In genomic region chr7:126397221-126397620, GRCm38 (mm10) we compare ENCODE assay signal across 8 mouse cellular contexts. TPM values are rescaled to one million over a fixed set of nuclear protein-coding genes. Genes with fewer than 3 reads are reported as not detected.
DNase-seq lines count a peak whose midpoint lies in the region; ATAC-seq and TF ChIP-seq lines count a peak whose summit lies in the region.

No protein-coding gene starts in this region.

- no peak overlapping the region for H3K9ac ChIP-seq in kidney, embryonic 15.5 days
- H3K9ac ChIP-seq in embryonic facial prominence, embryonic 15.5 days, result no peak overlapping the region
- H3K9ac ChIP-seq in intestine, postnatal 0 days (ENCODE audit: low read depth, low read length), result no peak overlapping the region
- no peak overlapping the region for H3K9ac ChIP-seq in midbrain, postnatal 0 days (replicated peaks; ENCODE audit: low read length, poor library complexity, severe bottlenecking)

- 57% methylated on average over 6 of the region's 6 CpGs for WGBS in kidney, embryonic 15.5 days
- 58% methylated on average over 6 of the region's 6 CpGs for WGBS in embryonic facial prominence, embryonic 15.5 days
- WGBS in intestine, postnatal 0 days, result 26% methylated on average over 6 of the region's 6 CpGs
- 57% methylated on average over 6 of the region's 6 CpGs for WGBS in midbrain, postnatal 0 days
- 54% methylated on average over 6 of the region's 6 CpGs for WGBS in cerebellum, adult 2 months

- no peak for TF ChIP-seq POLR2A in cerebellum, adult 2 months (IDR thresholded peaks at IDR 0.05; ENCODE audit: borderline replicate concordance, insufficient read depth, low read length)

- ATAC-seq in kidney, embryonic 15.5 days (replicated peaks; ENCODE audit: low FRiP score), result no peak
- no peak for ATAC-seq in embryonic facial prominence, embryonic 15.5 days (ENCODE audit: insufficient number of reproducible peaks, low FRiP score, low TSS enrichment, low read depth)
- no peak for ATAC-seq in intestine, postnatal 0 days
- ATAC-seq in midbrain, postnatal 0 days (ENCODE audit: low FRiP score), result no peak

- no peaks in the 10 kb centered on the region for H3K27me3 ChIP-seq in kidney, embryonic 15.5 days
- H3K27me3 ChIP-seq in embryonic facial prominence, embryonic 15.5 days, result no peaks in the 10 kb centered on the region
- H3K27me3 ChIP-seq in intestine, postnatal 0 days (replicated peaks; ENCODE audit: control insufficient read depth, insufficient read depth, low read length), result no peaks in the 10 kb centered on the region
- H3K27me3 ChIP-seq in midbrain, postnatal 0 days (ENCODE audit: insufficient read depth, low read length), result no peaks in the 10 kb centered on the region
- no peaks in the 10 kb centered on the region for H3K27me3 ChIP-seq in cerebellum, adult 2 months (ENCODE audit: control insufficient read depth, insufficient read depth, low read length)

- H3K4me1 ChIP-seq in kidney, embryonic 15.5 days, result peaks cover 7% of the 10 kb centered on the region
- peaks cover 6% of the 10 kb centered on the region for H3K4me1 ChIP-seq in embryonic facial prominence, embryonic 15.5 days
- no peaks in the 10 kb centered on the region for H3K4me1 ChIP-seq in intestine, postnatal 0 days (replicated peaks; ENCODE audit: control insufficient read depth, insufficient read depth, low read length)
- H3K4me1 ChIP-seq in midbrain, postnatal 0 days (ENCODE audit: insufficient read depth, low read length), result no peaks in the 10 kb centered on the region
- no peaks in the 10 kb centered on the region for H3K4me1 ChIP-seq in cerebellum, adult 2 months (ENCODE audit: control insufficient read depth, insufficient read depth, low read length)

- TF ChIP-seq CTCF in intestine, postnatal 0 days (IDR thresholded peaks at IDR 0.05; ENCODE audit: low read depth), result no peak
- TF ChIP-seq CTCF in midbrain, postnatal 0 days (IDR thresholded peaks at IDR 0.05), result no peak
- no peak for TF ChIP-seq CTCF in cerebellum, adult 2 months (IDR thresholded peaks at IDR 0.05; ENCODE audit: borderline replicate concordance, insufficient read depth, low read depth, low read length)

- H3K36me3 ChIP-seq in kidney, embryonic 15.5 days, result no peaks in the 10 kb centered on the region
- H3K36me3 ChIP-seq in embryonic facial prominence, embryonic 15.5 days, result no peaks in the 10 kb centered on the region
- H3K36me3 ChIP-seq in intestine, postnatal 0 days (ENCODE audit: control insufficient read depth, insufficient read depth), result no peaks in the 10 kb centered on the region
- no peaks in the 10 kb centered on the region for H3K36me3 ChIP-seq in midbrain, postnatal 0 days (ENCODE audit: insufficient read depth, low read length)

- no peak for DNase-seq in kidney, postnatal 10 days
- no peak for DNase-seq in midbrain, postnatal 0 days (ENCODE audit: low spot score)
- no peak for DNase-seq in frontal cortex, postnatal 36 days (ENCODE audit: low spot score in 2 of 2)
- DNase-seq in layer of hippocampus, adult 18-20 months (ENCODE audit: low spot score in 2 of 2), result no peak
- no peak for DNase-seq in cerebellum, adult 2 months

- H3K4me3 ChIP-seq in kidney, embryonic 15.5 days (replicated peaks), result no peak overlapping the region; the same call in 1 of the 2 replicates
- 0 out of 2 replicates have a peak overlapping the region, but pooled peaks have one; percentile 6 for H3K4me3 ChIP-seq in embryonic facial prominence, embryonic 15.5 days (replicated peaks)
- H3K4me3 ChIP-seq in intestine, postnatal 0 days (ENCODE audit: low read depth, low read length), result 0 out of 2 replicates have a peak overlapping the region, but pooled peaks have one; percentile 2
- no peak overlapping the region for H3K4me3 ChIP-seq in midbrain, postnatal 0 days (ENCODE audit: low read depth, low read length)
- H3K4me3 ChIP-seq in cerebellum, adult 2 months (replicated peaks; ENCODE audit: insufficient read depth, low read depth, low read length), result no peak overlapping the region

- no peak overlapping the region for H3K27ac ChIP-seq in kidney, embryonic 15.5 days
- no peak overlapping the region for H3K27ac ChIP-seq in embryonic facial prominence, embryonic 15.5 days (replicated peaks)
- no peak overlapping the region; the same call in 1 of the 2 replicates for H3K27ac ChIP-seq in intestine, postnatal 0 days (ENCODE audit: low read depth, low read length)
- no peak overlapping the region for H3K27ac ChIP-seq in midbrain, postnatal 0 days (ENCODE audit: low read depth, low read length)
- H3K27ac ChIP-seq in cerebellum, adult 2 months (ENCODE audit: insufficient read depth, low read length), result no peak overlapping the region

- H3K9me3 ChIP-seq in kidney, embryonic 15.5 days (replicated peaks), result no peaks in the 10 kb centered on the region
- H3K9me3 ChIP-seq in embryonic facial prominence, embryonic 15.5 days (replicated peaks), result no peaks in the 10 kb centered on the region
- H3K9me3 ChIP-seq in intestine, postnatal 0 days (ENCODE audit: control insufficient read depth), result no peaks in the 10 kb centered on the region
- no peaks in the 10 kb centered on the region for H3K9me3 ChIP-seq in midbrain, postnatal 0 days (ENCODE audit: low read length)

- peak overlapping the region; percentile 36; the same call in 1 of the 2 replicates for H3K4me2 ChIP-seq in kidney, embryonic 15.5 days
- H3K4me2 ChIP-seq in embryonic facial prominence, embryonic 15.5 days (replicated peaks), result peak overlapping the region; percentile 30
- peak overlapping the region; percentile 44 for H3K4me2 ChIP-seq in intestine, postnatal 0 days (replicated peaks; ENCODE audit: low read depth)
- H3K4me2 ChIP-seq in midbrain, postnatal 0 days (ENCODE audit: low read depth, low read length, poor library complexity, severe bottlenecking), result peak overlapping the region; percentile 20; the same call in 1 of the 2 replicates

RNA-seq across cellular contexts. Expression of gene Nfatc2ip, which starts 0.7 kb away (rescaled TPM):
- polyA plus RNA-seq in kidney, embryonic 15.5 days (2015; fragmentation: Nextera tagmentation; extraction: Ambion mirVana), result 2.8 and 2.9 TPM in 2 replicates
- polyA plus RNA-seq in embryonic facial prominence, embryonic 15.5 days (2015; fragmentation: Nextera tagmentation; extraction: Ambion mirVana), result 2.2 and 3.2 TPM in 2 replicates
- 1.9 and 2.1 TPM in 2 replicates for polyA plus RNA-seq in intestine, postnatal 0 days (2015; fragmentation: Nextera tagmentation; extraction: Ambion mirVana)
- total RNA-seq in midbrain, postnatal 0 days (2014; rRNA removed), result 6.0 and 6.7 TPM in 2 replicates
- 2.3 and 2.4 TPM in 2 replicates for polyA plus RNA-seq in midbrain, postnatal 0 days (2015; fragmentation: Nextera tagmentation; extraction: Ambion mirVana)
- 1 to 10 TPM; 6.0 to 6.9 TPM for total RNA-seq in layer of hippocampus, adult 18-20 months (2021)
- polyA plus RNA-seq in cerebellum, adult 2 months (2012; rRNA removed), result 6.3 and 6.4 TPM in 2 replicates

RNA-seq across cellular contexts. Expression of gene Cd19, which starts 17.5 kb away (rescaled TPM):
- 0.12 and 0.44 TPM in 2 replicates for polyA plus RNA-seq in kidney, embryonic 15.5 days (2015; fragmentation: Nextera tagmentation; extraction: Ambion mirVana)
- polyA plus RNA-seq in embryonic facial prominence, embryonic 15.5 days (2015; fragmentation: Nextera tagmentation; extraction: Ambion mirVana), result 0.07 TPM in 1 of 2 replicates, not detected in the other
- 0.07 and 0.09 TPM in 2 replicates for polyA plus RNA-seq in intestine, postnatal 0 days (2015; fragmentation: Nextera tagmentation; extraction: Ambion mirVana)
- not detected in 2 replicates for total RNA-seq in midbrain, postnatal 0 days (2014; rRNA removed)
- 0.23 TPM in 1 of 2 replicates, not detected in the other for polyA plus RNA-seq in midbrain, postnatal 0 days (2015; fragmentation: Nextera tagmentation; extraction: Ambion mirVana)
- not detected for total RNA-seq in layer of hippocampus, adult 18-20 months (2021)
- polyA plus RNA-seq in cerebellum, adult 2 months (2012; rRNA removed), result 0.21 and 0.23 TPM in 2 replicates

RNA-seq across cellular contexts. Expression of gene Spns1, which starts 20.0 kb away (rescaled TPM):
- 58.9 and 70.8 TPM in 2 replicates for polyA plus RNA-seq in kidney, embryonic 15.5 days (2015; fragmentation: Nextera tagmentation; extraction: Ambion mirVana)
- polyA plus RNA-seq in embryonic facial prominence, embryonic 15.5 days (2015; fragmentation: Nextera tagmentation; extraction: Ambion mirVana), result 59.7 and 62.0 TPM in 2 replicates
- polyA plus RNA-seq in intestine, postnatal 0 days (2015; fragmentation: Nextera tagmentation; extraction: Ambion mirVana), result 47.7 and 51.3 TPM in 2 replicates
- total RNA-seq in midbrain, postnatal 0 days (2014; rRNA removed), result 97.1 and 119 TPM in 2 replicates
- polyA plus RNA-seq in midbrain, postnatal 0 days (2015; fragmentation: Nextera tagmentation; extraction: Ambion mirVana), result 88.9 and 89.5 TPM in 2 replicates
- total RNA-seq in layer of hippocampus, adult 18-20 months (2021), result 10 to 100 TPM; 81.4 to 86.6 TPM
- 206 and 218 TPM in 2 replicates for polyA plus RNA-seq in cerebellum, adult 2 months (2012; rRNA removed)

RNA-seq across cellular contexts. Expression of gene Lat, which starts 27.9 kb away (rescaled TPM):
- 2.3 and 3.0 TPM in 2 replicates for polyA plus RNA-seq in kidney, embryonic 15.5 days (2015; fragmentation: Nextera tagmentation; extraction: Ambion mirVana)
- polyA plus RNA-seq in embryonic facial prominence, embryonic 15.5 days (2015; fragmentation: Nextera tagmentation; extraction: Ambion mirVana), result 3.7 and 4.3 TPM in 2 replicates
- polyA plus RNA-seq in intestine, postnatal 0 days (2015; fragmentation: Nextera tagmentation; extraction: Ambion mirVana), result 0.65 and 1.1 TPM in 2 replicates
- 0.42 TPM in 1 of 2 replicates, not detected in the other for total RNA-seq in midbrain, postnatal 0 days (2014; rRNA removed)
- 0.39 and 0.69 TPM in 2 replicates for polyA plus RNA-seq in midbrain, postnatal 0 days (2015; fragmentation: Nextera tagmentation; extraction: Ambion mirVana)
- total RNA-seq in layer of hippocampus, adult 18-20 months (2021), result 1 to 10 TPM; 1.2 to 1.9 TPM
- 1.6 and 1.9 TPM in 2 replicates for polyA plus RNA-seq in cerebellum, adult 2 months (2012; rRNA removed)

RNA-seq across cellular contexts. Expression of gene Rabep2, which starts 31.3 kb away (rescaled TPM):
- 34.5 and 35.7 TPM in 2 replicates for polyA plus RNA-seq in kidney, embryonic 15.5 days (2015; fragmentation: Nextera tagmentation; extraction: Ambion mirVana)
- polyA plus RNA-seq in embryonic facial prominence, embryonic 15.5 days (2015; fragmentation: Nextera tagmentation; extraction: Ambion mirVana), result 36.2 and 38.1 TPM in 2 replicates
- 15.1 and 17.0 TPM in 2 replicates for polyA plus RNA-seq in intestine, postnatal 0 days (2015; fragmentation: Nextera tagmentation; extraction: Ambion mirVana)
- total RNA-seq in midbrain, postnatal 0 days (2014; rRNA removed), result 20.3 and 21.0 TPM in 2 replicates
- 18.5 and 18.7 TPM in 2 replicates for polyA plus RNA-seq in midbrain, postnatal 0 days (2015; fragmentation: Nextera tagmentation; extraction: Ambion mirVana)
- 10 to 100 TPM; 14.2 to 15.2 TPM for total RNA-seq in layer of hippocampus, adult 18-20 months (2021)
- 22.2 and 24.0 TPM in 2 replicates for polyA plus RNA-seq in cerebellum, adult 2 months (2012; rRNA removed)

Comparison
In these comparisons a context has a peak if more than half of its experiments do, and no peak if none do; other contexts are left out.
1. H3K4me3 ChIP-seq: peak in embryonic facial prominence, embryonic 15.5 days (single experiment) and intestine, postnatal 0 days (single experiment); none in kidney, embryonic 15.5 days (single experiment), midbrain, postnatal 0 days (single experiment) and cerebellum, adult 2 months (single experiment).
2. Peak in every context shown above with its lines, with median percentiles within 50 percentile points of each other: H3K4me2 ChIP-seq.